Mouse (Mus musculus) C2C12 (cell line): ENCODE data around the gene Card9. TPM values are rescaled to one million over a fixed set of nuclear protein-coding genes. Genes with fewer than 3 reads are reported as not detected.
A peak's percentile ranks its signal among the peaks of the same experiment; 100 is the strongest.

Experiments
- H3K27me3 ChIP-seq: one replicate; pipeline ENCODE4 v1.6.1; 2011; ENCODE audit not compliant: control insufficient read depth, insufficient read depth, insufficient read length
- H3K36me3 ChIP-seq: one replicate; pipeline ENCODE4 v1.6.1; 2011; ENCODE audit not compliant: control insufficient read depth, insufficient read depth
- H3K4me3 ChIP-seq: one replicate; pipeline ENCODE4 v1.5.1; 2011; ENCODE audit warnings: mild to moderate bottlenecking, control low read depth; ENCODE audit not compliant: poor library complexity, insufficient read depth, severe bottlenecking
- H3K79me2 ChIP-seq: one replicate; pipeline ENCODE4 v1.6.1; 2011; ENCODE audit not compliant: control insufficient read depth, insufficient read depth
- H3K79me3 ChIP-seq: one replicate; pipeline ENCODE4 v1.6.1; 2011; ENCODE audit warnings: low read depth, control low read depth
- H3ac ChIP-seq: one replicate; pipeline ENCODE3; 2011; ENCODE audit warnings: low read depth; ENCODE audit not compliant: control insufficient read depth, insufficient read length
- CEBPB ChIP-seq: IDR thresholded peaks from one replicate; pipeline ENCODE4 v1.6.1; 2011; ENCODE audit warnings: low read depth, mild to moderate bottlenecking, control low read depth, moderate library complexity
- CTCF ChIP-seq: IDR thresholded peaks from one replicate; pipeline ENCODE4 v1.5.1; 2011; ENCODE audit not compliant: control insufficient read depth, insufficient read depth, insufficient read length
- FOSL1 ChIP-seq: IDR thresholded peaks from one replicate; pipeline ENCODE4 v1.8.0; 2011; ENCODE audit warnings: mild to moderate bottlenecking, low read length; ENCODE audit not compliant: poor library complexity, insufficient read depth, severe bottlenecking
- MAX ChIP-seq: IDR thresholded peaks from one replicate; pipeline ENCODE4 v1.6.1; 2011; ENCODE audit warnings: mild to moderate bottlenecking, control low read depth
- MYOD1 ChIP-seq: IDR thresholded peaks from one replicate; pipeline ENCODE4 v1.6.1; 2011; ENCODE audit warnings: low read depth; ENCODE audit not compliant: control insufficient read depth, insufficient read length
- MYOG ChIP-seq: IDR thresholded peaks from one replicate; pipeline ENCODE4 v1.6.1; 2011; ENCODE audit not compliant: control insufficient read depth, insufficient read length; ENCODE audit errors: extremely low read depth
- USF1 ChIP-seq: IDR thresholded peaks from one replicate; pipeline ENCODE4 v1.6.1; 2011; ENCODE audit warnings: low read depth, mild to moderate bottlenecking, control low read depth, moderate library complexity
- polyA plus RNA-seq: library from polyadenylated mRNA; unstranded; fragments of >200 nt; fragmentation: generic; extraction: Trizol; gene quantifications from one replicate; pipeline ENCODE4 v1.2.1, GENCODE M21; 2012; ENCODE audit warnings: missing spikeins

Gene Card9
- polyA plus RNA-seq, 1 experiment, result 0.20 TPM

DNA sequence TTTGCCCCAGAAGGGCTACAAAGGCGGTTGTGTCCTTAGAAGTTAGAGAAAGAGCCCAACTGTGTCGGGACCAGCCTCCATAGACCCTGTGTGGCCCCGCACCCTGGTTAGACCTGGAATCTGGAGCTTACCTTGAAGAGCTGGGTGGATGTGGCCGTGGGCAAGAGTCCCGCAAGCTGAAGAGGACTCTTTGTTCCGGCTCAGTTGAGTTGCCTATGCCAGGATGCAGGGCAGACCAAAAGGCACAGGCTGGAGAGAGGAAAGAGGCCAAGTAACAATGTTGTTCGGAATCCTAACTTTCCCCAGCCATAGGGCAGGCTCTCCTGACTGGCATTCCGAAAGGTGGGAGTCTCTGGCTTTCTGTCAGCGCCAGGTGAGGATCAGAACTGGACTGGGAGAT, 41.6 kb downstream of the Card9 start:
- Histone ChIP-seq H3K79me2 (peaks cover 41% of the 10 kb centered on the region), H3ac (no peak overlapping the region)

DNA sequence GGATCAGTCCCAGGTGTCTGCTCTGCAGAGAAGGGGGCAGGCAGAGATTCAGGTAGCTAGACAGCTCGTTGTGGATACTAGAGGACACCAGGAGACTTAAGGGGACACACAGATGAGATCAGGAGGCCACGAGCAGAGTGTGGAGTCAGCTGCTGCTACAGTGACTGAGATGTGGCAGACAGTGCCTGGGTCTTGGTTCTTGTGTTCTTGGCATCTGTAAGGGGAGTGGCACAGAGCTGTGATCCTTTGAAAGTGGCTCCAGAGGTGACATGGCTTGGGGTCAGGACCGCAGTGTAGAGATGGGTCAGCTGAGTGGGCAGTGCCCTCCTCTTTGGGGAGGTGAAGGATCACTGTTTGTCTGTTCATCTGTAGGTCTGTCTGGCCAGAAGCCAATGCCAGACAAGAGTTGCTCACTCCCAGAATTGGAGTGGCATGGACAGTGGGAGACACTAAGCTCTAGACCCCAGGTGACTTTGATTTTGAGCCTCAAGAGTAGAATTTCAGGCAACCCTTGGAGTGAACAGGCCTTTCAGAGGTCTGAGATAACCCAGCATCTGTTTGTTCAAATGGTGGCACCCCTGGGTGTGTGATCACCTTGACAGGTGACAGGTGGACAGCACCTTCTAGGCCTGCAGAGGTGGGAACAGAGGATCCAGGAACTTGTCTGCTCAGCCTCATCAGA, 42.6 kb downstream of the Card9 start:
- no peak overlapping the region for H3ac ChIP-seq
- peaks cover 41% of the 10 kb centered on the region for H3K79me2 ChIP-seq
- TF ChIP-seq MYOD1 (no peak), CEBPB (no peak), USF1 (no peak), MAX (no peak), MYOG (no peak), FOSL1 (no peak), CTCF (no peak)
- no peak overlapping the region for H3K4me3 ChIP-seq
- H3K79me3 ChIP-seq, result peaks cover 2% of the 10 kb centered on the region
- H3K27me3 ChIP-seq, result no peaks in the 10 kb centered on the region
- H3K36me3 ChIP-seq, result no peaks in the 10 kb centered on the region

More for the DNA sequence above, 41.6 kb downstream of the Card9 start:
- no peak overlapping the region for H3K4me3 ChIP-seq
- no peak for TF ChIP-seq MAX
- TF ChIP-seq CTCF, result no peak
- TF ChIP-seq USF1, result no peak
- TF ChIP-seq MYOG, result no peak
- no peak for TF ChIP-seq CEBPB
- TF ChIP-seq FOSL1, result no peak
- no peak for TF ChIP-seq MYOD1
- H3K36me3 ChIP-seq, result peaks cover 5% of the 10 kb centered on the region
- H3K27me3 ChIP-seq, result no peaks in the 10 kb centered on the region
- peaks cover 2% of the 10 kb centered on the region for H3K79me3 ChIP-seq

DNA sequence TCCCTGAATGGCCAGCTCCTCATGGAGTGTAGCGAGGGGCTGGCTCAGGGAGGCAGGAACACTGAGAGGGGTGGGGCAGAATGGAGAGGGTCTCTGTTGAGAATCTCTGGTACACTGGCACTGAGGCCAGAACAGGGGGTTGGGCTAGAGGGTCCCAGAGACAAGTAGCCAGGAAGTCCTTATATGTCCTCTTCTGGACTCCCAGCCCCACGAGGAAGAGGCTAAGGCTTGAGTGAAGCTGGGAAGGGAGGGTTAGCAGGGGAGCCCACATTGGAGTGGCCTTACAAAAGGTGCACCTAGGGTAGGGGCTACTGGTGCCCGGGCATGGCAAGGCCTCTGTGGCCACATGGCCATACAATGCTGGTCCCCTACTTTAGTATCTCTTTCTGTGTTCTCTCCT, 43.3 kb downstream of the Card9 start:
- H3K36me3 ChIP-seq, result no peaks in the 10 kb centered on the region
- TF ChIP-seq MYOG, result no peak
- no peak for TF ChIP-seq CTCF
- no peak for TF ChIP-seq FOSL1
- no peak for TF ChIP-seq CEBPB
- TF ChIP-seq MAX, result no peak
- no peak for TF ChIP-seq USF1
- no peak for TF ChIP-seq MYOD1
- no peak overlapping the region for H3ac ChIP-seq
- H3K79me2 ChIP-seq, result peaks cover 41% of the 10 kb centered on the region
- peaks cover 2% of the 10 kb centered on the region for H3K79me3 ChIP-seq
- no peaks in the 10 kb centered on the region for H3K27me3 ChIP-seq
- no peak overlapping the region for H3K4me3 ChIP-seq

DNA sequence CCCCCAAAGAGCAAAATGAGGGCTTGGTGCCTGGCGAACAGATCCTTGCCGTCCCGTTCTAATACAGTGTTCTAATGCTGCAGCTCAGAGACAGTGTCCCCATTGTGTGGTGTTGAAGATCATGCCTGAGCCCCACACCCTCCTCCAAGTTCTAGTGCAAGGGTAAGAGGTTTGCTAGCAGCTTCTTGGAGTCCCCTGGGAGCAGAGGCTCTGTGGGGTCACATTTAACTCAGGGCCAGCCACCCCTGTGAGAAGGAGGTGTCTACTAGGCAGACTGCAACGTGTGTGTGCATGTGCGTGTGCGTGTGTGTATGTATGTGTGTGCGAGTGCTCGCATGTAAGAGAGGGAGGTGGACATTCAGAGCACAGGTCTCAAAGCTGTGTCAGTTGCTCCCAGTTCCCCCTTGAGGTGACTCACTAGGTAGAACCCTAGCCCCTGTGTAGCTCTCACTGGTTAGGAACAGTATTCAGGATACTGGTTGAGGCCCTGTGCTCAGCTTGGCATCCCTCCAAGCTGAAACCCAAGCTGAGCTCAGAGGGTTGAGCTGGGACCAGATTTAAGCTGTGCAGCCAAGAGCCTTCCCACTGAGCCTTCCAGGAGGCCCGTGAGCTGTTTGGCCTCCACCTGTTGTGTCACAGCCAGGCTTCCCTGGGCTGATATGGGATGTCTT, 44.0 kb downstream of the Card9 start:
- Histone ChIP-seq H3K27me3 (no peaks in the 10 kb centered on the region), H3K4me3 (peak overlapping the region; percentile 65), H3ac (peak overlapping the region; percentile 74), H3K36me3 (no peaks in the 10 kb centered on the region), H3K79me2 (peaks cover 41% of the 10 kb centered on the region), H3K79me3 (peaks cover 2% of the 10 kb centered on the region)
- TF ChIP-seq CTCF (no peak), MYOG (no peak), MYOD1 (peak; percentile 28), CEBPB (no peak)

DNA sequence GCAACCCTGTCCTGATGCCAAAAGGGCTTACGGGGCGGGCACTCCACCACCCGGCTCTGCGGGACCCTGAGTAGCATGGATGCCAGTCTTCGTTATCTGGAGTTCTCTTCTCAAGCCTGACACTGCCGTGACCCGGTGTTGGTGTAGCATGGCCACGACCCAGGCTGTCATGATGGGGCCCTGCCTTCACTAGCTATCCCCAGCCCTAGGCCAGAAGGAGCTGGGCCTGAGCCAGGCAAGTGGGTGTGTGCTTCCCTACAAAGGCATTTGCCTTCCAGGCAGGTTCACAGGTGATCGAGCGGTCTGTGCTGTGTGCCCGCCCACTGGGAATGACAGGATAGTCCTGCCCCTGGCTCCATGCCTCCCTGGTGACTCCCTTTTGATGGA, 44.8 kb downstream of the Card9 start:
- peaks cover 37% of the 10 kb centered on the region for H3K79me2 ChIP-seq
- no peak for TF ChIP-seq CTCF
- TF ChIP-seq MYOG, result no peak
- no peak for TF ChIP-seq USF1
- TF ChIP-seq CEBPB, result no peak
- TF ChIP-seq MAX, result no peak
- TF ChIP-seq MYOD1, result no peak
- TF ChIP-seq FOSL1, result no peak

More for the DNA sequence above, 44.8 kb downstream of the Card9 start:
- Histone ChIP-seq H3K79me3 (peaks cover 2% of the 10 kb centered on the region), H3ac (peak overlapping the region; percentile 74), H3K4me3 (peak overlapping the region; percentile 65), H3K36me3 (no peaks in the 10 kb centered on the region), H3K27me3 (no peaks in the 10 kb centered on the region)
